Mouse (Mus musculus): ENCODE measurements around the gene Stk39.

DNA sequence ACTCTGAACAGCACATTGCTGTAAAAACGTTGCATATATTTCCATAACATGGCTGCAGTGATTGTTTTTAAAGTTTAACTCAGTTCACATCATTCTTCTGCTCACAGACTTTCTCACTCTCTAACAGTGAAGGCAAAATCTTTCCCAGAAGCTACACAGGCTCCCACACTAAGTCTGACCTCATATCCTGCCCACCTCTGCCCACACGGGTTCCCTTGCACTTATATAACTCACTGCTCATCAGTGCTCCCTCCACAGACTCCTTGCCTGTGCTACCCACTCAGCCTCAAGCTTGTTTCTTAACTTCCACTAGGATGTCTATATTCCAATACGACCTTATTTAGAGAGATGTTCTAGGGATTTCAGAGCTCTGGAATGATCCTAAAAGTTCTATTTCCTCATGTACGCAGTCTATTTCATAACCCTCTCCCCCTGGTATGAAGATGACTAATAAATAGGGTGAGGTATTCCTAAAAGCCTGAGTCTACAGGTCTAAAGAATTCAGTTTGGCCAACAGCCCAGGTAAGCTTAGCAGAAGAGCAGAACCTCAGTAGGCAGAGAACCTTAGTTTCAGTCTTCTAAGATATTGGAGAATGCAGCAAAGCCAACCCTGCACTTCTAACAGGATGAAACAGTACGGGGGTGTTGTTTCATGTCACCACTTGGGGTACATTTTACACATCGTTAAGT lies 167.2 kb downstream of the Stk39 start:
- no peak for TF ChIP-seq CTCF (IDR thresholded peaks at IDR 0.05; ENCODE audit: low read depth)
- no peak for TF ChIP-seq EP300 (IDR thresholded peaks at IDR 0.05; ENCODE audit: low read depth)

Measured in liver, embryonic 14.5 days (tissue).